Mouse (Mus musculus) brain, embryonic 14.5 days (tissue): ENCODE measurements at regions not wholly inside any gene's neighbourhood (a gene's known extent, or its start where the extent isn't known, plus 50 kb on each side); places are given as distances from the start of the nearest gene placed in this dataset.

Experiments
- DNase-seq: peaks from one replicate; pipeline ENCODE4 v3.0.0-alpha.2; 2011; ENCODE audit warnings: low read depth
- CTCF ChIP-seq: fragments of 200-500 bp; IDR thresholded peaks from 2 replicates; pipeline ENCODE4 v1.5.1; 2012; ENCODE audit warnings: inconsistent platforms, mild to moderate bottlenecking, moderate library complexity, borderline replicate concordance; ENCODE audit not compliant: insufficient read depth, insufficient read length; ENCODE audit errors: extremely low read depth
- POLR2A ChIP-seq: fragments of 200-500 bp; IDR thresholded peaks from 2 replicates; pipeline ENCODE4 v1.6.1; 2012; ENCODE audit warnings: mild to moderate bottlenecking, inconsistent platforms, borderline replicate concordance; ENCODE audit not compliant: poor library complexity, insufficient read depth, insufficient read length, severe bottlenecking; ENCODE audit errors: extremely low read depth

- DNase-seq, result peak; percentile 0
- TF ChIP-seq POLR2A, result no peak
- TF ChIP-seq CTCF, result no peak
Measured at GRCm38 (mm10) chr4:72250531-72250930, 49.8 kb upstream of the Tle1 start.
